Mouse (Mus musculus): ENCODE results near the gene Ube2dnl1. TPM values are rescaled to one million over a fixed set of nuclear protein-coding genes. Genes with fewer than 3 reads are reported as not detected.

Ube2dnl1 gene
- polyA plus RNA-seq (2014; fragmentation: Nextera tagmentation; extraction: Ambion mirVana): not detected in 2 replicates

DNA sequence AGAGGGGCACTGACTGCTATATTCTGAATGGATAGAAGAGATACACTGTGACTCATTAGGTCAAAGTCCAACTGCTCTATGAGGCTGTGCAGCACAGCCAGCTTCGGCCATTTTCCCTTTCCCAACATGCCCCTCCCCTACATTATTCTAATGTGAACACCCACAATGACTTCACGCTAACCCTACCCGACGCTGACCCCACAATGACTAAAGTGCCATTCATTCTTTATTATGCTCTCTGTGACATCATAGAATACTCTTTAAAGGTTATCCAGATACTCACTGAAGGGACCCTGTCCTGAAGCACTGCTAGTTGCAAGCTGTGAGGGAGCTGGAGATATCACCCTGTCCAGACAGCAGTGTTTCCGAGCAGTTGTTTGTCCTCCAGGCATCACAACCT lies at the start of gene Ube2dnl1:
Ube2dnl1 (plus strand) TSS at position 301 of the 400 bp plus-strand sequence.
- no peak for ATAC-seq (ENCODE audit: insufficient read depth, low FRiP score, low TSS enrichment)
- WGBS: 78% methylated on average over 5 of the region's 5 CpGs
- H3K9me3 ChIP-seq (ENCODE audit: control insufficient read depth, low read length): no peaks in the 10 kb centered on the region

DNA sequence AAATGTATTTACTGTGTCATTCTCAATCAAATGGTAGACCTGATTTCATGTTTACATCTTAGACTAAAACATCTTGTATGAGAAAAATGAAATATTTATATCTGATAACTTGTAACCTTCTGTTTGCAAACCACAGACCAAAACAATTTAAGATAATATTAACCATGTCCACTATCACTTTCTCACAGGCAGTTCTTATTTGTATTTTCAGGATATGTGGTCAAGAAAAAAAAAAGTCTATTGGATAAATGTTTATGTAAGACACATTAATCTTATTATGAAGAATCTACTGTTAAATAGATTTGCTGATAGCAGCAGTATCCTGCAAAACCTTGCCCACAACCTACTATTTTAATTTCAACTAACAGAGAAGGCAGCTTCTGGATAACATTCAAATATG lies 9.3 kb upstream of the Ube2dnl1 start:
- no peaks in the 10 kb centered on the region for H3K4me1 ChIP-seq (ENCODE audit: control insufficient read depth, insufficient read depth, low read length)
- H3K27ac ChIP-seq (ENCODE audit: low read depth, low read length): no peak overlapping the region
- no peaks in the 10 kb centered on the region for H3K9me3 ChIP-seq (ENCODE audit: control insufficient read depth, low read length)
- no peak for ATAC-seq (ENCODE audit: insufficient read depth, low FRiP score, low TSS enrichment)
- DNase-seq (ENCODE audit: low spot score): no peak
- H3K9ac ChIP-seq (ENCODE audit: low read length): no peak overlapping the region
- H3K36me3 ChIP-seq (ENCODE audit: control insufficient read depth, insufficient read depth, low read length): no peaks in the 10 kb centered on the region
- H3K27me3 ChIP-seq (ENCODE audit: control insufficient read depth, insufficient read depth, low read length): no peaks in the 10 kb centered on the region
- no peak overlapping the region for H3K4me3 ChIP-seq (ENCODE audit: low read depth, low read length)
- H3K4me2 ChIP-seq (ENCODE audit: low read depth): no peak overlapping the region

More for the DNA sequence above, at the start of gene Ube2dnl1:
- Histone ChIP-seq H3K4me1 (ENCODE audit: control insufficient read depth, insufficient read depth, low read length) (no peaks in the 10 kb centered on the region), H3K36me3 (ENCODE audit: control insufficient read depth, insufficient read depth, low read length) (no peaks in the 10 kb centered on the region), H3K27me3 (ENCODE audit: control insufficient read depth, insufficient read depth, low read length) (no peaks in the 10 kb centered on the region), H3K9ac (ENCODE audit: low read length) (no peak within 1 kb of the TSS), H3K27ac (ENCODE audit: low read depth, low read length) (no peak within 1 kb of the TSS), H3K4me2 (ENCODE audit: low read depth) (no peak within 1 kb of the TSS), H3K4me3 (ENCODE audit: low read depth, low read length) (no peak within 1 kb of the TSS)
- no peak for DNase-seq (ENCODE audit: low spot score)

DNA sequence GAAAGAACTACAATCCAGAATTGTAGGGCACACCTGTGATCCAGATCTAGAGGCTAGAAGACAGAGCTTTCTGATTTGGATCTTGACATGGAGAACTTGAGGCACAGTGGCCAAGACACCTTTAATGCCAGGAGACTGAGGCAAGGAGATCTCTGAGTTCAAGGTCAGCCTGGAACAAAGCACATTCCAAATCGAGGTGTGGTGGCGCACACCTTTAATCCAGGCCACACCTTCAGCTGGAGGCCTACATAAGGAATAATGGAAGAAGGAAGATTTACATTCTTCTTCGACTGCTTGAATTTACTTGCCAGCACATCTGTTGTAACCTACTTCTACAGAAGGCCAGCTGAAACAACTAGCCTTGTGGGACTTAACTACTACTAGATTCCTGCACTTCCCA lies 7.3 kb upstream of the Ube2dnl1 start:
- DNase-seq (ENCODE audit: low spot score) (no peak), ATAC-seq (ENCODE audit: insufficient read depth, low FRiP score, low TSS enrichment) (no peak)
- WGBS: 84% methylated on average over 3 of the region's 3 CpGs
- Histone ChIP-seq H3K4me2 (ENCODE audit: low read depth) (no peak overlapping the region), H3K4me3 (ENCODE audit: low read depth, low read length) (no peak overlapping the region), H3K36me3 (ENCODE audit: control insufficient read depth, insufficient read depth, low read length) (no peaks in the 10 kb centered on the region), H3K27me3 (ENCODE audit: control insufficient read depth, insufficient read depth, low read length) (no peaks in the 10 kb centered on the region), H3K9ac (ENCODE audit: low read length) (no peak overlapping the region), H3K27ac (ENCODE audit: low read depth, low read length) (no peak overlapping the region), H3K4me1 (ENCODE audit: control insufficient read depth, insufficient read depth, low read length) (no peaks in the 10 kb centered on the region), H3K9me3 (ENCODE audit: control insufficient read depth, low read length) (no peaks in the 10 kb centered on the region)

DNA sequence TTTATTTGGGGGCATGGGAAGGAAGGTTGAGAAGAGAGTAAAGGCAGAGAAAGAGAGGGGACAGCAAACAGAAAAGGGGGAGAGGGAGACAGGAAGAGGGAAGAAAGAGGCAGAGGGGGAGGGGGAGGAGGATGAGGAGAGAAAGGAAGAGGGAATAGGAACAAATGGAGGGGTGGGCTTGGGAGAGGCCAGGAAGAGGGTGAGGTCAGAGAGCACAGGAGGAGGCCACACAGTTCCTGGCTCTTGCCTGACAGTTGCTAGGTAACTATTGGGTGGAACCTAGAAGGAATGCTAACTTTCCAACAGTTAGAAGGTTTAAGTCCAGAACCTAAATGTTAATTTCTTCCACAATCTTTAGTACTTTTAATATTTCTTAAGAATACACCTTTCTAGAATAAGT lies 1.4 kb upstream of the Ube2dnl1 start:
- Histone ChIP-seq H3K9ac (ENCODE audit: low read length) (no peak overlapping the region), H3K9me3 (ENCODE audit: control insufficient read depth, low read length) (no peaks in the 10 kb centered on the region), H3K36me3 (ENCODE audit: control insufficient read depth, insufficient read depth, low read length) (no peaks in the 10 kb centered on the region), H3K4me2 (ENCODE audit: low read depth) (no peak overlapping the region), H3K27ac (ENCODE audit: low read depth, low read length) (no peak overlapping the region), H3K27me3 (ENCODE audit: control insufficient read depth, insufficient read depth, low read length) (no peaks in the 10 kb centered on the region), H3K4me1 (ENCODE audit: control insufficient read depth, insufficient read depth, low read length) (no peaks in the 10 kb centered on the region), H3K4me3 (ENCODE audit: low read depth, low read length) (no peak overlapping the region)
- DNase-seq (ENCODE audit: low spot score) (no peak), ATAC-seq (ENCODE audit: insufficient read depth, low FRiP score, low TSS enrichment) (no peak)

DNA sequence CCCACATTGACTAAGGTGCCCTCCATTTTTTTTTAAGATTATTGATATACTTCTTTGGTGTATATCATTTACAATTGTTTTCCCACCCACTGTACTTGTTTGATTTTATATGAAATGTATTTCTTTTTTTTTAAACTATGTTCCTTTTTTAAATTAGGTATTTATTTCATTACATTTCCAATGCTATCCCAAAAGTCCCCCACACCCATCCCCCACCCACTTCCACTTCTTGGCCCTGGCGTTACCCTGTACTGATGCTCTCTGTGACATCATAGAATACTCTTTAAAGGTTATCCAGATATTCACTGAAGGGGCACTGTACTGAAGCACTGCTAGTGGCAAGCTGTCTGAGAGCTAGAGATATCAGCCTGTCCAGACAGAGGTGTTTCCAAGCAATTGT lies 2.5 kb downstream of the Ube2dnl1 start, which contains the start of gene Ube2dnl2:
Ube2dnl2 (plus strand) TSS at position 301 of the 400 bp plus-strand sequence.
- WGBS: 86% methylated on average over 1 of the region's 1 CpGs
- H3K4me1 ChIP-seq (ENCODE audit: control insufficient read depth, insufficient read depth, low read length): no peaks in the 10 kb centered on the region
- ATAC-seq (ENCODE audit: insufficient read depth, low FRiP score, low TSS enrichment): no peak
- H3K36me3 ChIP-seq (ENCODE audit: control insufficient read depth, insufficient read depth, low read length): no peaks in the 10 kb centered on the region
- H3K27ac ChIP-seq (ENCODE audit: low read depth, low read length): no peak within 1 kb of the TSS
- no peak within 1 kb of the TSS for H3K4me2 ChIP-seq (ENCODE audit: low read depth)
- H3K9me3 ChIP-seq (ENCODE audit: control insufficient read depth, low read length): no peaks in the 10 kb centered on the region
- no peaks in the 10 kb centered on the region for H3K27me3 ChIP-seq (ENCODE audit: control insufficient read depth, insufficient read depth, low read length)
- H3K9ac ChIP-seq (ENCODE audit: low read length): no peak within 1 kb of the TSS
- no peak within 1 kb of the TSS for H3K4me3 ChIP-seq (ENCODE audit: low read depth, low read length)
- no peak for DNase-seq (ENCODE audit: low spot score)

DNA sequence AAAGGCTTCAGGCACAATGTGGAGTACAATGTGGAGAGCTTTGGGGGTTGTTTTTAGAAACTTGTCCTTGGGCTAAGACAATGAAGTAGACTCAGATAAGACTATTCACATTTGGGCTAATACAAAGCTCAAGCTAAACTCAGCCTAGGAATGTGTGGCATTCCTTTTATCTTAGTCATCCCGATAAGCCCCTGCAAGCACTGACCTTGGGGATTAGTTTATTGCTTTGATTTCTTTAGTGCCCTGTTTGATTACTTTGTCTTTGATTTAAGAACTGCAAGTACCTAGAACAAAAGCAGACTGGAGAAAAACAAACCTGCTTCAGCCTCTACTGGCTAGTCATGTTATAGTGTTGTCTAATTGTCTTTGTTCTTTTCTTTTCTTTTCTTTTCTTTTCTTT lies 50.3 kb downstream of the Ube2dnl1 start:
- Histone ChIP-seq H3K4me1 (ENCODE audit: control insufficient read depth, insufficient read depth, low read length) (no peaks in the 10 kb centered on the region), H3K9me3 (ENCODE audit: control insufficient read depth, low read length) (no peaks in the 10 kb centered on the region), H3K9ac (ENCODE audit: low read length) (no peak overlapping the region), H3K4me3 (ENCODE audit: low read depth, low read length) (no peak overlapping the region), H3K36me3 (ENCODE audit: control insufficient read depth, insufficient read depth, low read length) (no peaks in the 10 kb centered on the region), H3K4me2 (ENCODE audit: low read depth) (no peak overlapping the region), H3K27ac (ENCODE audit: low read depth, low read length) (no peak overlapping the region), H3K27me3 (ENCODE audit: control insufficient read depth, insufficient read depth, low read length) (no peaks in the 10 kb centered on the region)
- 48% methylated on average over 1 of the region's 1 CpGs for WGBS
- DNase-seq (ENCODE audit: low spot score) (no peak), ATAC-seq (ENCODE audit: insufficient read depth, low FRiP score, low TSS enrichment) (no peak)

Other genes with a start within 250 kb of the Ube2dnl1 start
- gene Ube2dnl2, start 2.6 kb downstream of the Ube2dnl1 start, polyA plus RNA-seq (2014; fragmentation: Nextera tagmentation; extraction: Ambion mirVana): not detected in 2 replicates

All from neural tube, embryonic 11.5 days (tissue).